Comparison of ENCODE assay signal across 9 mouse cellular contexts in genomic region chr13:92605306-92605705, GRCm38 (mm10). TPM values are rescaled to one million over a fixed set of nuclear protein-coding genes. Genes with fewer than 3 reads are reported as not detected.
"Had no signal": no experiment of that assay in that cellular context is flagged by ENCODE, and none has a peak within 500 bp of the region (broad histone marks: within the 10 kb centered on the region; RNA-seq: fewer than 3 reads in every experiment).

No protein-coding gene starts in this region.

RNA-seq across cellular contexts. Expression of gene Spz1, which starts 29.3 kb away (rescaled TPM):
- polyA plus RNA-seq: intestine, embryonic 15.5 days; kidney, embryonic 16.5 days; limb, embryonic 13.5 days; liver, embryonic 12.5 days; lung, embryonic 16.5 days; midbrain, embryonic 10.5 days; midbrain, embryonic 15.5 days; neural tube, embryonic 13.5 days; stomach, embryonic 16.5 days had no signal
